Mouse (Mus musculus): ENCODE measurements around the gene Epo. TPM values are rescaled to one million over a fixed set of nuclear protein-coding genes. Genes with fewer than 3 reads are reported as not detected.

Epo gene
- polyA plus RNA-seq, 1 experiment, result not detected

DNA sequence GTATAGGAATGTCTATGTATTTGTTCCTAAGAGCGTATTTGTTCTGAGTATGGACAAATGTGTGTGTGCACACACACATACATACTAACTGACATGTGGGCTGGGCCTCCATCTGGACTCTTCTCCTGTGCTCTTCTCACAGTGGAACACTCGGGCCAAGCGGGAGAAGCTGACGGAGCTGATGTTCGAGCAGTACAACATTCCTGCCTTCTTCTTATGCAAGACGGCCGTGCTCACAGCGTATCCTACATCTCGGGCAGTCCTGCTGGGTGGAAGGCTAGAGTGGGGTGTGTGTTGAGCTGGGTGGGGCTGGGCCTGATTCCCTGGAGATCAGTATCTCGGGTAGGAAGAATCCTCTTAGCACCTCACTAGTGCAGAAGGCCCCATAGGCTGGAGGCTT, 29.9 kb upstream of the Epo start:
- H3K79me3 ChIP-seq (ENCODE audit: low read depth), result no peaks in the 10 kb centered on the region
- H3K4me3 ChIP-seq (ENCODE audit: insufficient read depth, poor library complexity, severe bottlenecking), result no peak overlapping the region
- no peaks in the 10 kb centered on the region for H3K36me3 ChIP-seq (ENCODE audit: control insufficient read depth, insufficient read depth)
- TF ChIP-seq CTCF (IDR thresholded peaks at IDR 0.05; ENCODE audit: control insufficient read depth, insufficient read depth, insufficient read length), result no peak
- no peak for TF ChIP-seq MYOG (IDR thresholded peaks at IDR 0.05; ENCODE audit: control insufficient read depth, extremely low read depth, insufficient read length)
- TF ChIP-seq MYOD1 (IDR thresholded peaks at IDR 0.05; ENCODE audit: control insufficient read depth, insufficient read length, low read depth), result no peak
- no peak for TF ChIP-seq USF1 (IDR thresholded peaks at IDR 0.05; ENCODE audit: low read depth)
- TF ChIP-seq FOSL1 (IDR thresholded peaks at IDR 0.05; ENCODE audit: insufficient read depth, low read length, poor library complexity, severe bottlenecking), result no peak
- TF ChIP-seq MAX (IDR thresholded peaks at IDR 0.05), result no peak
- no peak for TF ChIP-seq CEBPB (IDR thresholded peaks at IDR 0.05; ENCODE audit: low read depth)
- H3K79me2 ChIP-seq (ENCODE audit: control insufficient read depth, insufficient read depth), result no peaks in the 10 kb centered on the region
- H3K27me3 ChIP-seq (ENCODE audit: control insufficient read depth, insufficient read depth, insufficient read length), result peaks cover 50% of the 10 kb centered on the region
- H3ac ChIP-seq (ENCODE audit: control insufficient read depth, insufficient read length, low read depth), result no peak overlapping the region

DNA sequence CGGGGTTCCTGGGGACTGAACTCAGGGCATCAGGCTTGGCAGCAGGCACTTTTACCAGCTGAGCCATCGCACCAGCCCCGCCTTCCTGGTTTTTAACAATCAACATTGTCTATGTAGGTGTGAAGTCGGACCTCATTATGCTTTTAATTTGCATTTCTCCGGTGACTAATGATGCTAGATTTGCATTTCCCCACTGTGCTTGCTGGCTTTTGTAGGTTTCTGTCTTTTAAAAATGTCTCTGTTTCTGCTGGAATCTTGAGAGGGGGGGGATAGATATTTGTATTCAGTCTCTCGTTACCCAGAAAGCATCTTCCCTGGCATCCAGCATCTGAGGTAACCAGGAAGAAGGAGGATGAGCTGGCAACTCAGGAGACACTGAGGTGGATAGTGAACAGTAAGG, 28.5 kb upstream of the Epo start:
- H3K79me3 ChIP-seq (ENCODE audit: low read depth), result no peaks in the 10 kb centered on the region
- no peak overlapping the region for H3K4me3 ChIP-seq (ENCODE audit: insufficient read depth, poor library complexity, severe bottlenecking)
- peaks cover 44% of the 10 kb centered on the region for H3K27me3 ChIP-seq (ENCODE audit: control insufficient read depth, insufficient read depth, insufficient read length)
- TF ChIP-seq USF1 (IDR thresholded peaks at IDR 0.05; ENCODE audit: low read depth) (no peak), CTCF (IDR thresholded peaks at IDR 0.05; ENCODE audit: control insufficient read depth, insufficient read depth, insufficient read length) (no peak), CEBPB (IDR thresholded peaks at IDR 0.05; ENCODE audit: low read depth) (no peak), MYOD1 (IDR thresholded peaks at IDR 0.05; ENCODE audit: control insufficient read depth, insufficient read length, low read depth) (no peak), FOSL1 (IDR thresholded peaks at IDR 0.05; ENCODE audit: insufficient read depth, low read length, poor library complexity, severe bottlenecking) (no peak), MYOG (IDR thresholded peaks at IDR 0.05; ENCODE audit: control insufficient read depth, extremely low read depth, insufficient read length) (no peak)
- no peaks in the 10 kb centered on the region for H3K79me2 ChIP-seq (ENCODE audit: control insufficient read depth, insufficient read depth)
- H3ac ChIP-seq (ENCODE audit: control insufficient read depth, insufficient read length, low read depth), result no peak overlapping the region
- H3K36me3 ChIP-seq (ENCODE audit: control insufficient read depth, insufficient read depth), result no peaks in the 10 kb centered on the region

DNA sequence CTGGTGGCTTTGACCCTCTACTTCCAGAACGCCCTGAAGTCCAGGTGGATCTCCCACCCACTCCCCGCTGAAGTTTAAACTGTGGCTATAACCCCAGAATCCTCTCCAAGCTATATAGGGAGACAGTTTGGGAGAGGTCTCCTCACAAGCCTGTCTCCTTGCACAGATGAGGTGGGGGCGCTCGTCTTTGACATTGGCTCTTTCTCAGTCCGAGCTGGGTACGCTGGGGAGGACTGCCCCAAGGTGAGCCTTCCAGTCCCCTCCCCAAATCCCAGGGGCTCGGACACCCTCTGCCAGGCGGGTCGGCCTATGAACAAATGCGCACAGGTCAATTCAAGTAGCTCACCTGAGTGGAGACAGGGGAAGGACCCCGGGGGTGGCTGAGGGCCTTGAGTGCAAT, 20.9 kb upstream of the Epo start:
- no peaks in the 10 kb centered on the region for H3K79me3 ChIP-seq (ENCODE audit: low read depth)
- peaks cover 23% of the 10 kb centered on the region for H3K27me3 ChIP-seq (ENCODE audit: control insufficient read depth, insufficient read depth, insufficient read length)
- no peaks in the 10 kb centered on the region for H3K79me2 ChIP-seq (ENCODE audit: control insufficient read depth, insufficient read depth)
- H3ac ChIP-seq (ENCODE audit: control insufficient read depth, insufficient read length, low read depth), result no peak overlapping the region
- no peak overlapping the region for H3K4me3 ChIP-seq (ENCODE audit: insufficient read depth, poor library complexity, severe bottlenecking)
- H3K36me3 ChIP-seq (ENCODE audit: control insufficient read depth, insufficient read depth), result no peaks in the 10 kb centered on the region
- TF ChIP-seq FOSL1 (IDR thresholded peaks at IDR 0.05; ENCODE audit: insufficient read depth, low read length, poor library complexity, severe bottlenecking), result no peak
- no peak for TF ChIP-seq MYOD1 (IDR thresholded peaks at IDR 0.05; ENCODE audit: control insufficient read depth, insufficient read length, low read depth)
- no peak for TF ChIP-seq MAX (IDR thresholded peaks at IDR 0.05)
- no peak for TF ChIP-seq CEBPB (IDR thresholded peaks at IDR 0.05; ENCODE audit: low read depth)
- TF ChIP-seq USF1 (IDR thresholded peaks at IDR 0.05; ENCODE audit: low read depth), result no peak
- no peak for TF ChIP-seq CTCF (IDR thresholded peaks at IDR 0.05; ENCODE audit: control insufficient read depth, insufficient read depth, insufficient read length)
- TF ChIP-seq MYOG (IDR thresholded peaks at IDR 0.05; ENCODE audit: control insufficient read depth, extremely low read depth, insufficient read length), result no peak

DNA sequence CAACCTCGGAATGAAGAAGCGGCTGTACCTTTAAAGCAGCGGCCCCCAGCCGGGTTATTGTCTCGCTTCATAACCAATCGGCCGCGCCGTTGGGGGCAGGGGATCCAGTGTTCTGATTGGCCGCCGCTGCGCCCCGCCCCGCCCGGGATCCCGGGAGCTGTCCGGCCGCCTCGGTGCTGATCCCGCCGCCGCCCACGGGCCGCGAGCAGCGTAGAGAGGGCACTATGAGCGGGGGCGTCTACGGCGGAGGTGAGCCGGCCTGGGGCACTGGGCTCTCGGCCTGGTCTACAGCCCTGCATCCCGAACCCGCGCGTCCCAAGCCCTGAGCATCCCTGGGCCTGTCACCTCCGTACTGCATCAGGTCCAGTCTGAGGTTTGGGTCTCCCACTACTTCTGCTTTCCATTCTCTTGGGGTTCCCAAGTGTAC, 20.4 kb upstream of the Epo start, which contains the start of gene Actl6b:
Gene Actl6b (plus strand): TSS at position 107 of the 427 bp plus-strand sequence.
- TF ChIP-seq CTCF (IDR thresholded peaks at IDR 0.05; ENCODE audit: control insufficient read depth, insufficient read depth, insufficient read length) (no peak), MYOG (IDR thresholded peaks at IDR 0.05; ENCODE audit: control insufficient read depth, extremely low read depth, insufficient read length) (no peak), CEBPB (IDR thresholded peaks at IDR 0.05; ENCODE audit: low read depth) (no peak), MAX (IDR thresholded peaks at IDR 0.05) (no peak), FOSL1 (IDR thresholded peaks at IDR 0.05; ENCODE audit: insufficient read depth, low read length, poor library complexity, severe bottlenecking) (no peak), USF1 (IDR thresholded peaks at IDR 0.05; ENCODE audit: low read depth) (no peak), MYOD1 (IDR thresholded peaks at IDR 0.05; ENCODE audit: control insufficient read depth, insufficient read length, low read depth) (no peak)
- H3K27me3 ChIP-seq (ENCODE audit: control insufficient read depth, insufficient read depth, insufficient read length), result peaks cover 25% of the 10 kb centered on the region

DNA sequence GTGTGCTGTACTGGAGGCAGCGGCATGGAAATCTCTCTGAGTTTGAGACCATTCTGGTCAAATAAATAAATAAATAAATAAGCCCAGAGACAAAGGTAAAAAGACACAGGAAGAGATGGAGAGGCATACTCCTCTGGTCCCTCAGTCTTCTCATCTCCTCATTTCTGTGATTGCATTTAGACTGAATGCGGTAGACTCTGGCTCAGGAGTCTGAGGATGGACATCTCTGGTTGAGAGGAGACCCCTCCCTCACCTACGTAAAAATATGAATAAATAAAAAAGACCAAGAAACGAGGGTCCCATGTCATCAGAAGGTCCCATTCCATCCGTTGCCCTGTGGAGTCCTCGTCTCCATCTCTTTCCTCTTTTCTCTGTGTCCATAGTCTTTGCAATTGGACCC, 20.0 kb upstream of the Epo start:
- Histone ChIP-seq H3K4me3 (ENCODE audit: insufficient read depth, poor library complexity, severe bottlenecking) (no peak overlapping the region), H3K27me3 (ENCODE audit: control insufficient read depth, insufficient read depth, insufficient read length) (peaks cover 25% of the 10 kb centered on the region), H3ac (ENCODE audit: control insufficient read depth, insufficient read length, low read depth) (no peak overlapping the region), H3K79me3 (ENCODE audit: low read depth) (no peaks in the 10 kb centered on the region), H3K36me3 (ENCODE audit: control insufficient read depth, insufficient read depth) (no peaks in the 10 kb centered on the region), H3K79me2 (ENCODE audit: control insufficient read depth, insufficient read depth) (no peaks in the 10 kb centered on the region)
- TF ChIP-seq MYOD1 (IDR thresholded peaks at IDR 0.05; ENCODE audit: control insufficient read depth, insufficient read length, low read depth) (no peak), MAX (IDR thresholded peaks at IDR 0.05) (no peak), CTCF (IDR thresholded peaks at IDR 0.05; ENCODE audit: control insufficient read depth, insufficient read depth, insufficient read length) (no peak)

More for the DNA sequence above, 20.4 kb upstream of the Epo start, which contains the start of gene Actl6b:
- Histone ChIP-seq H3K79me2 (ENCODE audit: control insufficient read depth, insufficient read depth) (no peaks in the 10 kb centered on the region), H3ac (ENCODE audit: control insufficient read depth, insufficient read length, low read depth) (no peak within 1 kb of the TSS), H3K79me3 (ENCODE audit: low read depth) (no peaks in the 10 kb centered on the region), H3K4me3 (ENCODE audit: insufficient read depth, poor library complexity, severe bottlenecking) (no peak within 1 kb of the TSS), H3K36me3 (ENCODE audit: control insufficient read depth, insufficient read depth) (no peaks in the 10 kb centered on the region)

DNA sequence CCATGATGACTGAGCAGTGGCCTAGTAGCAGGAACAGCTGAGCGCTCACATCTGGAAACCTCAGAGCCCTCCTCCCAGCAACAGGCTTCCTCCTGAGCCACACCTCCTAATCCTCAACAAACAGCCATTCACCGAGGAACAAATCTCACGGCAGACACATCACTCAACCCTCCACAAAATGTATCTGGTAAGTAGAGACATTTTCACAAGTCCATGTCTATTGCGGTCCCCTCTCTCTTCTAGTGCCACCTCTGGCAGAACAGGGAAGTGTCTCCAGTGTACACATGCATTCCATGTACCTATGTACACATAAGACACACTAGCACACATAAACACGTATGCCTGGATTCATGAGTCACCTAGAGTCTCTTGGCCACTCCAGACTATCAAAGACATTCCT, 18.1 kb upstream of the Epo start:
- peaks cover 25% of the 10 kb centered on the region for H3K27me3 ChIP-seq (ENCODE audit: control insufficient read depth, insufficient read depth, insufficient read length)
- H3K36me3 ChIP-seq (ENCODE audit: control insufficient read depth, insufficient read depth), result no peaks in the 10 kb centered on the region
- no peak overlapping the region for H3K4me3 ChIP-seq (ENCODE audit: insufficient read depth, poor library complexity, severe bottlenecking)
- no peaks in the 10 kb centered on the region for H3K79me3 ChIP-seq (ENCODE audit: low read depth)
- no peak overlapping the region for H3ac ChIP-seq (ENCODE audit: control insufficient read depth, insufficient read length, low read depth)
- TF ChIP-seq MYOD1 (IDR thresholded peaks at IDR 0.05; ENCODE audit: control insufficient read depth, insufficient read length, low read depth) (no peak), MAX (IDR thresholded peaks at IDR 0.05) (no peak), CTCF (IDR thresholded peaks at IDR 0.05; ENCODE audit: control insufficient read depth, insufficient read depth, insufficient read length) (no peak), FOSL1 (IDR thresholded peaks at IDR 0.05; ENCODE audit: insufficient read depth, low read length, poor library complexity, severe bottlenecking) (no peak), CEBPB (IDR thresholded peaks at IDR 0.05; ENCODE audit: low read depth) (no peak), MYOG (IDR thresholded peaks at IDR 0.05; ENCODE audit: control insufficient read depth, extremely low read depth, insufficient read length) (no peak), USF1 (IDR thresholded peaks at IDR 0.05; ENCODE audit: low read depth) (no peak)
- no peaks in the 10 kb centered on the region for H3K79me2 ChIP-seq (ENCODE audit: control insufficient read depth, insufficient read depth)

Data from C2C12 (cell line).